Mouse (Mus musculus) hindbrain, embryonic 13.5 days (tissue): ENCODE data around the gene Mettl1. TPM values are rescaled to one million over a fixed set of nuclear protein-coding genes. Genes with fewer than 3 reads are reported as not detected.

Source experiments
- ATAC-seq: fragments of 200-750 bp; cut with Nextera tagmentation; 2 replicates; pipeline ENCODE4 v1.8.0; 2017; ENCODE audit warnings: moderate TSS enrichment; ENCODE audit not compliant: low FRiP score
- H3K27ac ChIP-seq: fragments of 300-500 bp; sonication (generic); 2 replicates; pipeline ENCODE4 v1.5.1; 2015; ENCODE audit warnings: inconsistent platforms, mild to moderate bottlenecking, moderate library complexity
- H3K27me3 ChIP-seq: fragments of 300-500 bp; sonication (generic); 2 replicates; pipeline ENCODE4 v1.6.1; 2015; ENCODE audit warnings: mild to moderate bottlenecking, inconsistent platforms
- H3K36me3 ChIP-seq: fragments of 300-500 bp; sonication (generic); 2 replicates; pipeline ENCODE4 v1.6.1; 2015; ENCODE audit warnings: mild to moderate bottlenecking, inconsistent platforms
- H3K4me1 ChIP-seq: fragments of 300-500 bp; sonication (generic); replicated peaks from 2 replicates; pipeline ENCODE4 v1.6.1; 2015; ENCODE audit warnings: inconsistent platforms
- H3K4me2 ChIP-seq: fragments of 300-500 bp; sonication (generic); 2 replicates; pipeline ENCODE4 v1.6.1; 2015; ENCODE audit warnings: inconsistent platforms, mild to moderate bottlenecking, moderate library complexity
- H3K4me3 ChIP-seq: fragments of 300-500 bp; sonication (generic); 2 replicates; pipeline ENCODE4 v1.5.1; 2015; ENCODE audit warnings: mild to moderate bottlenecking, inconsistent platforms
- H3K9ac ChIP-seq: fragments of 300-500 bp; sonication (generic); 2 replicates; pipeline ENCODE4 v1.6.1; 2015; ENCODE audit warnings: mild to moderate bottlenecking, inconsistent platforms
- H3K9me3 ChIP-seq: fragments of 300-500 bp; sonication (generic); 2 replicates; pipeline ENCODE4 v1.6.1; 2016; ENCODE audit warnings: inconsistent platforms
- WGBS: fragments of 180-500 bp; shearing (Covaris S2); methylation state at CpG from one replicate; pipeline ENCODE4 v1.1.7; 2015; 5-methylcytosine and 5-hydroxymethylcytosine counted together
- polyA plus RNA-seq: library from polyadenylated mRNA; unstranded; fragments of >200 nt; fragmentation: Nextera tagmentation; extraction: Ambion mirVana; gene quantifications from 2 replicates; pipeline ENCODE4 v1.2.1, GENCODE M21; 2015

The Mettl1 gene
- polyA plus RNA-seq, 1 experiment from 2014 or later, result 21.6 TPM

GRCm38 (mm10) chr10:127049395-127050118 lies 8.3 kb downstream of the Mettl1 start:
- Histone ChIP-seq H3K4me3 (no peak overlapping the region; the same call in 1 of the 2 replicates), H3K36me3 (peaks cover 24% of the 10 kb centered on the region), H3K9me3 (no peaks in the 10 kb centered on the region), H3K27me3 (peaks cover 64% of the 10 kb centered on the region), H3K4me1 (peaks cover 16% of the 10 kb centered on the region), H3K27ac (no peak overlapping the region), H3K4me2 (no peak overlapping the region), H3K9ac (no peak overlapping the region)
- ATAC-seq, result no peak
- WGBS, result 2% methylated on average over 29 of the region's 29 CpGs

- peaks cover 64% of the 10 kb centered on the region for H3K27me3 ChIP-seq
- H3K4me2 ChIP-seq, result no peak overlapping the region
- 20% methylated on average over 10 of the region's 10 CpGs for WGBS
- H3K4me3 ChIP-seq, result no peak overlapping the region
- no peak overlapping the region for H3K9ac ChIP-seq
- H3K4me1 ChIP-seq, result peaks cover 21% of the 10 kb centered on the region
- ATAC-seq, result no peak
- H3K27ac ChIP-seq, result no peak overlapping the region
- no peaks in the 10 kb centered on the region for H3K9me3 ChIP-seq
- H3K36me3 ChIP-seq, result peaks cover 24% of the 10 kb centered on the region
Observed at GRCm38 (mm10) chr10:127050119-127050474, 8.9 kb downstream of the Mettl1 start.

GRCm38 (mm10) chr10:127054646-127055045 lies 13.4 kb downstream of the Mettl1 start:
- Histone ChIP-seq H3K36me3 (peaks cover 50% of the 10 kb centered on the region), H3K4me1 (peaks cover 43% of the 10 kb centered on the region), H3K27ac (no peak overlapping the region), H3K27me3 (peaks cover 30% of the 10 kb centered on the region), H3K9ac (no peak overlapping the region), H3K4me2 (no peak overlapping the region), H3K4me3 (no peak overlapping the region), H3K9me3 (no peaks in the 10 kb centered on the region)
- WGBS, result 65% methylated on average over 4 of the region's 4 CpGs
- no peak for ATAC-seq

- Histone ChIP-seq H3K4me1 (peaks cover 39% of the 10 kb centered on the region), H3K4me2 (no peak overlapping the region), H3K4me3 (no peak overlapping the region), H3K9me3 (no peaks in the 10 kb centered on the region), H3K36me3 (peaks cover 50% of the 10 kb centered on the region), H3K27me3 (peaks cover 23% of the 10 kb centered on the region), H3K27ac (no peak overlapping the region), H3K9ac (no peak overlapping the region)
- WGBS, result 93% methylated on average over 8 of the region's 8 CpGs
- no peak for ATAC-seq
Observed at GRCm38 (mm10) chr10:127055406-127055805, 14.2 kb downstream of the Mettl1 start.

- no peak overlapping the region for H3K27ac ChIP-seq
- no peak overlapping the region for H3K4me2 ChIP-seq
- ATAC-seq, result no peak
- no peak overlapping the region; the same call in 1 of the 2 replicates for H3K4me3 ChIP-seq
- no peaks in the 10 kb centered on the region for H3K9me3 ChIP-seq
- peaks cover 49% of the 10 kb centered on the region for H3K4me1 ChIP-seq
- no peak overlapping the region for H3K9ac ChIP-seq
- peaks cover 50% of the 10 kb centered on the region for H3K36me3 ChIP-seq
- 87% methylated on average over 20 of the region's 20 CpGs for WGBS
- peaks cover 12% of the 10 kb centered on the region for H3K27me3 ChIP-seq
Observed at GRCm38 (mm10) chr10:127056490-127056889, 15.3 kb downstream of the Mettl1 start.

- H3K9me3 ChIP-seq, result no peaks in the 10 kb centered on the region
- no peaks in the 10 kb centered on the region for H3K27me3 ChIP-seq
- peak overlapping the region; percentile 99; the same call in 1 of the 2 replicates for H3K27ac ChIP-seq
- peak overlapping the region; percentile 99 for H3K9ac ChIP-seq
- WGBS, result 2% methylated on average over 9 of the region's 9 CpGs
- H3K4me3 ChIP-seq, result peak overlapping the region; percentile 91
- peaks cover 46% of the 10 kb centered on the region for H3K36me3 ChIP-seq
- peak; percentile 6 for ATAC-seq
- peaks cover 60% of the 10 kb centered on the region for H3K4me1 ChIP-seq
- peak overlapping the region; percentile 84 for H3K4me2 ChIP-seq
Observed at GRCm38 (mm10) chr10:127058161-127058560, 16.9 kb downstream of the Mettl1 start.

- Histone ChIP-seq H3K4me3 (peak overlapping the region; percentile 91), H3K27me3 (no peaks in the 10 kb centered on the region), H3K9me3 (no peaks in the 10 kb centered on the region), H3K27ac (peak overlapping the region; percentile 99), H3K4me2 (peak overlapping the region; percentile 84), H3K36me3 (peaks cover 41% of the 10 kb centered on the region), H3K4me1 (peaks cover 60% of the 10 kb centered on the region), H3K9ac (peak overlapping the region; percentile 99)
- 6% methylated on average over 8 of the region's 8 CpGs for WGBS
- no peak for ATAC-seq
Observed at GRCm38 (mm10) chr10:127058708-127059107, 17.5 kb downstream of the Mettl1 start.

- H3K4me3 ChIP-seq, result peak overlapping the region; percentile 91
- peaks cover 61% of the 10 kb centered on the region for H3K4me1 ChIP-seq
- peak overlapping the region; percentile 84 for H3K4me2 ChIP-seq
- WGBS, result under 1% methylated on average over 45 of the region's 92 CpGs
- ATAC-seq, result no peak
- H3K27ac ChIP-seq, result peak overlapping the region; percentile 99
- no peaks in the 10 kb centered on the region for H3K27me3 ChIP-seq
- H3K9ac ChIP-seq, result peak overlapping the region; percentile 99
- peaks cover 34% of the 10 kb centered on the region for H3K36me3 ChIP-seq
- H3K9me3 ChIP-seq, result no peaks in the 10 kb centered on the region
Observed at GRCm38 (mm10) chr10:127059174-127059967, 18.2 kb downstream of the Mettl1 start.

GRCm38 (mm10) chr10:127059968-127060916 lies 19.0 kb downstream of the Mettl1 start, which contains the start of gene March9:
March9 (minus strand) TSS chr10:127060184.
- Histone ChIP-seq H3K27me3 (no peaks in the 10 kb centered on the region), H3K27ac (peak within 1 kb of the TSS; percentile 99), H3K4me3 (peak within 1 kb of the TSS; percentile 91), H3K9me3 (no peaks in the 10 kb centered on the region), H3K4me2 (peak within 1 kb of the TSS; percentile 84), H3K9ac (peak within 1 kb of the TSS; percentile 99), H3K4me1 (peaks cover 61% of the 10 kb centered on the region), H3K36me3 (peaks cover 31% of the 10 kb centered on the region)
- under 1% methylated on average over 54 of the region's 72 CpGs for WGBS
- ATAC-seq, result peak; percentile 19

GRCm38 (mm10) chr10:127061085-127061484 lies 19.9 kb downstream of the Mettl1 start:
- H3K4me2 ChIP-seq, result peak overlapping the region; percentile 84
- peaks cover 61% of the 10 kb centered on the region for H3K4me1 ChIP-seq
- H3K27ac ChIP-seq, result peak overlapping the region; percentile 99
- H3K36me3 ChIP-seq, result peaks cover 31% of the 10 kb centered on the region
- no peaks in the 10 kb centered on the region for H3K9me3 ChIP-seq
- WGBS, result 17% methylated on average over 5 of the region's 5 CpGs
- H3K4me3 ChIP-seq, result peak overlapping the region; percentile 91
- no peaks in the 10 kb centered on the region for H3K27me3 ChIP-seq
- ATAC-seq, result no peak
- H3K9ac ChIP-seq, result peak overlapping the region; percentile 99

- H3K4me3 ChIP-seq, result peak overlapping the region; percentile 91
- H3K36me3 ChIP-seq, result peaks cover 31% of the 10 kb centered on the region
- no peak for ATAC-seq
- WGBS, result 72% methylated on average over 2 of the region's 2 CpGs
- no peaks in the 10 kb centered on the region for H3K27me3 ChIP-seq
- H3K9ac ChIP-seq, result peak overlapping the region; percentile 99
- peak overlapping the region; percentile 99 for H3K27ac ChIP-seq
- H3K4me1 ChIP-seq, result peaks cover 61% of the 10 kb centered on the region
- no peaks in the 10 kb centered on the region for H3K9me3 ChIP-seq
- H3K4me2 ChIP-seq, result peak overlapping the region; percentile 84
Observed at GRCm38 (mm10) chr10:127061513-127061912, 20.3 kb downstream of the Mettl1 start.
